Mouse (Mus musculus) liver, adult 2 months (tissue): ENCODE measurements around the gene Ptrh1.

Experiments
- CTCF ChIP-seq: fragments of 200-500 bp; IDR thresholded peaks from 2 replicates; pipeline ENCODE4 v1.5.1; 2011; ENCODE audit warnings: low read depth, low read length, control low read depth
- POLR2A ChIP-seq: fragments of 200-500 bp; IDR thresholded peaks from 2 replicates; pipeline ENCODE4 v1.6.1; 2011; ENCODE audit warnings: low read length, control low read depth; ENCODE audit not compliant: insufficient read depth; ENCODE audit errors: extremely low read depth

DNA sequence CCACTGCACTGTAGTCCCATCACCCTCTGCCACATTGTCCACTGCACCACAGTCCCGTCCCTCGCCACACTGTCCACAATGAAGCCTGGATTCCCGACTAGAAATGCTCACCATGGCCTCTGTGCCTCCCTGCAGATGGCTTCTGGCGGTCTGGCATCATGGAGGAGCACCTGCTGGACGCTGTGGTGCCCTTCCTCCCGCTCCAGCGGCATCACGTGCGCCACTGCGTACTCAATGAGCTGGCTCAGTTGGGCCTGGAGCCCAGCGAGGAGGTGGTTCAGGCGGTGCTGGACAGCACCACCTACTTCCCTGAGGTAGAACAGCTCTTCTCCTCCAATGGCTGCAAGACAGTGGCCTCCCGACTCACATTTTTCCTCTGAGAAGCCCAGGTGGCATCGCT is 14.2 kb upstream of the Ptrh1 start:
- no peak for TF ChIP-seq CTCF
- no peak for TF ChIP-seq POLR2A
